Mouse (Mus musculus) embryonic fibroblast, embryonic 13.5 days (primary cell): ENCODE measurements around the gene Gm3880.

Source experiments
- CTCF ChIP-seq: IDR thresholded peaks from 2 replicates; pipeline ENCODE4 v1.5.1; 2011; ENCODE audit warnings: mild to moderate bottlenecking, control low read depth, low read length, moderate library complexity, borderline replicate concordance; ENCODE audit not compliant: insufficient read depth
- POLR2A ChIP-seq: IDR thresholded peaks from 2 replicates; pipeline ENCODE4 v1.6.1; 2011; ENCODE audit warnings: low read depth, mild to moderate bottlenecking, control low read depth, low read length, moderate library complexity

DNA sequence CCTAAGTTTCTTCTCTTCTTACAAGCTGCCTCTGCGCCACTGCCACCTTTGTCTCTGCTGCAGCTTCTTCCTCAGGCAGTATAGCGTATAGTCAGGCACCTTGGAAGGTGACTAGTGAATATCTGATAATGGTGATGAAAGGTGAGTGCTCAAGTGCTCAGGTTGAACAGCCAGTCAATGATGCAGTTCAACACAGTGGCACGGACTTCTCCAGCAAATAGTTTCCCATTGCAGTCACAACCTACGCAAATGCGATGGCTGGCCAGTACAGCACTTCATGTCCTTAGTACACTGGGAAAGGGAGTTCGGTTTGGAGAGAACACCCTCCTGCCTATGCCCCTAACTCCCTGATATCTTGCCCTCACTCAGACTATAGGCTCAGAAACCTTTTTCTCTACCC, 41.6 kb downstream of the Gm3880 start:
- TF ChIP-seq CTCF (no peak), POLR2A (no peak)
